Mouse (Mus musculus) spleen, adult 2 months (tissue): ENCODE results near the gene AI481877. TPM values are rescaled to one million over a fixed set of nuclear protein-coding genes. Genes with fewer than 3 reads are reported as not detected.

ENCODE experiments used
- DNase-seq, 2 experiments: peaks; one replicate each; pipeline versions ENCODE4 v3.0.0 to v3.0.0-alpha.2; 2012 to 2021; ENCODE audit warnings: low spot score in 2 of 2, low read depth in 1 of 2
- H3K27ac ChIP-seq: fragments of 200-500 bp; 2 replicates; pipeline ENCODE4 v1.5.1; 2012; ENCODE audit warnings: low read length, inconsistent platforms; ENCODE audit not compliant: insufficient read depth
- H3K27me3 ChIP-seq: fragments of 200-500 bp; 2 replicates; pipeline ENCODE4 v1.6.1; 2012; ENCODE audit warnings: mild to moderate bottlenecking, moderate library complexity, low read length, inconsistent platforms; ENCODE audit not compliant: control insufficient read depth, insufficient read depth
- H3K36me3 ChIP-seq: fragments of 200-500 bp; 2 replicates; pipeline ENCODE4 v1.6.1; 2012; ENCODE audit warnings: mild to moderate bottlenecking, low read length, inconsistent platforms; ENCODE audit not compliant: control insufficient read depth, insufficient read depth
- H3K4me1 ChIP-seq: fragments of 200-500 bp; 2 replicates; pipeline ENCODE4 v1.6.1; 2011; ENCODE audit warnings: inconsistent platforms; ENCODE audit not compliant: control insufficient read depth, insufficient read depth, insufficient read length
- H3K4me3 ChIP-seq: fragments of 200-500 bp; 2 replicates; pipeline ENCODE4 v1.5.1; 2011; ENCODE audit warnings: mild to moderate bottlenecking, inconsistent platforms; ENCODE audit not compliant: insufficient read depth, insufficient read length; ENCODE audit errors: extremely low read depth
- CTCF ChIP-seq: fragments of 200-500 bp; IDR thresholded peaks from 2 replicates; pipeline ENCODE4 v1.5.1; 2011; ENCODE audit warnings: mild to moderate bottlenecking, inconsistent platforms; ENCODE audit not compliant: insufficient read depth, insufficient read length, insufficient replicate concordance; ENCODE audit errors: extremely low read depth
- POLR2A ChIP-seq: fragments of 200-500 bp; IDR thresholded peaks from 2 replicates; pipeline ENCODE4 v1.6.1; 2011; ENCODE audit warnings: low read depth, low read length, inconsistent platforms
- WGBS: fragments of 180-500 bp; shearing (Covaris S2); methylation state at CpG from one replicate; pipeline ENCODE4 v1.1.7; 2018; 5-methylcytosine and 5-hydroxymethylcytosine counted together
- polyA plus RNA-seq: library from polyadenylated mRNA; depleted of rRNA; stranded (reverse); fragments of >200 nt; gene quantifications from 2 replicates; pipeline ENCODE4 v1.2.3, GENCODE M21; 2012

AI481877 gene
- polyA plus RNA-seq, 1 experiment: not detected

- WGBS: 89% methylated on average over 4 of the region's 4 CpGs
- no peaks in the 10 kb centered on the region for H3K4me1 ChIP-seq
- no peaks in the 10 kb centered on the region for H3K27me3 ChIP-seq
- no peak for TF ChIP-seq CTCF
- no peak for TF ChIP-seq POLR2A
- no peak for DNase-seq
- no peak overlapping the region for H3K4me3 ChIP-seq
- H3K36me3 ChIP-seq: no peaks in the 10 kb centered on the region
- H3K27ac ChIP-seq: no peak overlapping the region
Observed at GRCm38 (mm10) chr4:59175003-59175402, 36.2 kb upstream of the AI481877 start.

GRCm38 (mm10) chr4:59173181-59173922 is 34.6 kb upstream of the AI481877 start:
- WGBS: 51% methylated on average over 2 of the region's 2 CpGs
- Histone ChIP-seq H3K36me3 (no peaks in the 10 kb centered on the region), H3K27me3 (no peaks in the 10 kb centered on the region), H3K4me1 (no peaks in the 10 kb centered on the region), H3K27ac (no peak overlapping the region), H3K4me3 (no peak overlapping the region)
- TF ChIP-seq POLR2A: no peak
- TF ChIP-seq CTCF: no peak
- no peak for DNase-seq

GRCm38 (mm10) chr4:59172616-59173015 is 33.8 kb upstream of the AI481877 start:
- DNase-seq: no peak
- WGBS: 82% methylated on average over 2 of the region's 2 CpGs
- TF ChIP-seq CTCF (no peak), POLR2A (no peak)
- Histone ChIP-seq H3K4me1 (peaks cover 3% of the 10 kb centered on the region; the same call in 1 of the 2 replicates), H3K27ac (no peak overlapping the region), H3K4me3 (no peak overlapping the region), H3K36me3 (no peaks in the 10 kb centered on the region), H3K27me3 (no peaks in the 10 kb centered on the region)

DNA sequence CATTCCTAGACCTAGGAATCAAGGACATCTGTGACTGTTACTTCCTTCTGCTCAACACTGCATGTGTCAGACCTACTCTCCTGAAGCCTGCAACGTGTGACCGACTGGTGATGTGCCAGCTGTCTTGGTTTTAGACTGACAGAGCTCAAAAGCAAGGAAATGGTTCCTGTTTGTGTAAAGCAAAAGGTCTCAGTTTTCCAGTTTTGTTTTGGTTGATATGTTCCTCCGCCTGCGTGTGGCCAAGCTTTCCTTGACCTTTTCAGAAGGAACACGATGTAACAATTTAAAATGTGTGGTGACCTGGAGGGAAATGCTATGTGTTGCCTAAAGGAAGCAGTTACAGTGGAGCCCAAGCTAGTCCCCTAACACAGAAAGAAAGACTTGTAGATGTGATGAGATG is 31.2 kb upstream of the AI481877 start:
- WGBS: 52% methylated on average over 5 of the region's 5 CpGs
- Histone ChIP-seq H3K27ac (no peak overlapping the region), H3K4me3 (no peak overlapping the region)

DNA sequence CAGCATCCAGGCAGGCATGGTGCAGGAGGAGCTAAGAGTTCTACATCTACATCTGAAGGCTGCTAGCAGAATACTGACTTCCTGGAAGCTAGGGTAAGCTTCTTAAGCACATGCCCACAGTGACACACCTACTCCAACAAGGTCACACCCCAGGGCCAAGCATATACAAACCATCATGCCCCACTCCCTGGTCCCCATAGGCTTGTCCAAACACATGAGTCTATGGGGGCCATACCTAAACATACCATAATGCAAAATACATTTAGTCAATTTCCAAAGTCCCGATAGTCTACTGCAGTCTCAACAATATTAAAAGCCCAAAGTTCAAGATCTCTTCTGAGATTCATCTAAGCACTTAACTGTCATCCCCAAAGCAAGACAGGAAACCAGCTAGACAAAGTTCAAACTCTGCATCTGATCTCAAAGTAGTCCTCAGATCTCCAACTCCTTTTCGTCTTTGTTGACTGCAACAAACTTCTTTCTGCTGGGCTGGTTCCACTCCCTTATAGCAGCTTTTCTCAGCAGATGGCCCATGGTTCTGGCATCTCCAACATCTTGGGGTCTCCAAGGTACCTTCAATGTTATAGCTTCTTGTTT is 28.6 kb upstream of the AI481877 start:
- peak overlapping the region; percentile 70 for H3K27ac ChIP-seq
- TF ChIP-seq CTCF (no peak), POLR2A (no peak)
- peaks cover 3% of the 10 kb centered on the region; the same call in 1 of the 2 replicates for H3K4me1 ChIP-seq
- H3K4me3 ChIP-seq: no peak overlapping the region
- DNase-seq: no peak
- no peaks in the 10 kb centered on the region for H3K27me3 ChIP-seq
- H3K36me3 ChIP-seq: no peaks in the 10 kb centered on the region
- WGBS: 82% methylated on average over 2 of the region's 2 CpGs

More for the DNA sequence above, 31.2 kb upstream of the AI481877 start:
- Histone ChIP-seq H3K27me3 (no peaks in the 10 kb centered on the region), H3K36me3 (no peaks in the 10 kb centered on the region), H3K4me1 (peaks cover 3% of the 10 kb centered on the region; the same call in 1 of the 2 replicates)
- DNase-seq: no peak
- no peak for TF ChIP-seq POLR2A
- TF ChIP-seq CTCF: no peak

GRCm38 (mm10) chr4:59164034-59164433 is 25.3 kb upstream of the AI481877 start:
- no peak overlapping the region for H3K27ac ChIP-seq
- H3K4me1 ChIP-seq: peaks cover 3% of the 10 kb centered on the region; the same call in 1 of the 2 replicates
- TF ChIP-seq CTCF: no peak
- no peak for TF ChIP-seq POLR2A
- DNase-seq: no peak
- no peaks in the 10 kb centered on the region for H3K36me3 ChIP-seq
- no peak overlapping the region for H3K4me3 ChIP-seq
- H3K27me3 ChIP-seq: no peaks in the 10 kb centered on the region
- WGBS: 65% methylated on average over 2 of the region's 2 CpGs

DNA sequence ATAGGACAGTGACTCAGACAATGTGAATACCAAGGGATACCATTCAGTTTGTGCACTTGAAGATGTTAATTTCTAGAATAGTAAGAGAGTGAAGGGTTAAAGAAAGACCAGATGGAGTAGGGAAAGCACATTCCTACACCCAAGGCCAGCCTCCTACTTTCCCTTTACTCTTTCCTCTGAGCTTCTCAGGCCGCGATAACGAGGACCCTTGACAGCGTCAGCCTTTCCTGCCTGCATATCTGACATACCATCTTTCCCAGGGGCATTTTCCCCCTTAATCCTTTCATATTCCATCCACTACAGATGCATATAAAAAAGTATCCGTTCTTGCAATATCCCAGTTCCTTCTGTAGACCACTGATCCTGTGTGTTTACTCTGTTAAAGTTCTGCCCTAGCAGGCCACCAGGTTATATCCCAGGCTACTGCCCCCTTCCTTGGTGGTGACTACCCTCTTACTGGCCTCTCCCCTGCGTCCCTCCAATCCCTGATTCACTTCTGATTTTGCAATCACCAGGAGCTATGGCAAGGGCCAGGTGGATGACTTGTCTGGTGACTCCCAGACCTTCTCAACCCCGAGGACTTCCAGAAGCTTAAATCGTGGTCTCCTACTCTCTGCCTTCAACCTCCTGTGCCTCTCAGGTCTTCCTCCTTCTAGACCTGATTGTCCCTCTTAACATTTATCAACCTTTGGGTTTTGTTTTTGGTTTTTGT is 22.3 kb upstream of the AI481877 start:
- H3K4me1 ChIP-seq: no peaks in the 10 kb centered on the region
- no peaks in the 10 kb centered on the region for H3K27me3 ChIP-seq
- H3K27ac ChIP-seq: no peak overlapping the region
- TF ChIP-seq CTCF (no peak), POLR2A (no peak)
- WGBS: 80% methylated on average over 8 of the region's 8 CpGs
- no peak for DNase-seq
- H3K4me3 ChIP-seq: no peak overlapping the region
- H3K36me3 ChIP-seq: no peaks in the 10 kb centered on the region
